Mouse (Mus musculus) lung, embryonic 16.5 days (tissue): Measurements from ENCODE around the gene Cpn2. TPM values are rescaled to one million over a fixed set of nuclear protein-coding genes. Genes with fewer than 3 reads are reported as not detected.

ENCODE experiments used
- ATAC-seq: fragments of 200-750 bp; cut with Nextera tagmentation; 2 replicates; pipeline ENCODE4 v1.8.0; 2017; ENCODE audit warnings: low read depth, mild to moderate bottlenecking, moderate library complexity
- H3K27ac ChIP-seq: fragments of 300-500 bp; sonication (generic); 2 replicates; pipeline ENCODE4 v1.5.1; 2014; ENCODE audit warnings: mild to moderate bottlenecking, control low read depth, low read length
- H3K27me3 ChIP-seq: fragments of 300-500 bp; sonication (generic); 2 replicates; pipeline ENCODE4 v1.6.1; 2014; ENCODE audit warnings: low read depth, low read length, mixed read lengths; ENCODE audit not compliant: control insufficient read depth, insufficient read depth
- H3K36me3 ChIP-seq: fragments of 300-500 bp; sonication (generic); 2 replicates; pipeline ENCODE4 v1.6.1; 2014; ENCODE audit warnings: low read length; ENCODE audit not compliant: control insufficient read depth, insufficient read depth
- H3K4me1 ChIP-seq: fragments of 300-500 bp; sonication (generic); replicated peaks from 2 replicates; pipeline ENCODE4 v1.6.1; 2014; ENCODE audit warnings: low read length, mixed read lengths; ENCODE audit not compliant: control insufficient read depth, insufficient read depth
- H3K4me2 ChIP-seq: fragments of 300-500 bp; sonication (generic); 2 replicates; pipeline ENCODE4 v1.6.1; 2014; ENCODE audit warnings: low read depth, low read length, control low read depth
- H3K4me3 ChIP-seq: fragments of 300-500 bp; sonication (generic); 2 replicates; pipeline ENCODE4 v1.5.1; 2014; ENCODE audit warnings: mild to moderate bottlenecking, low read length, control low read depth
- H3K9ac ChIP-seq: fragments of 300-500 bp; sonication (generic); 2 replicates; pipeline ENCODE4 v1.6.1; 2014; ENCODE audit warnings: low read length, control low read depth
- H3K9me3 ChIP-seq: fragments of 300-500 bp; sonication (generic); 2 replicates; pipeline ENCODE4 v1.6.1; 2016; ENCODE audit warnings: low read length; ENCODE audit not compliant: control insufficient read depth
- WGBS: fragments of 180-500 bp; shearing (Covaris S2); extraction: QIAGEN DNeasy Blood & Tissue Kit; methylation state at CpG from one replicate; pipeline ENCODE4 v1.1.7; 2014; 5-methylcytosine and 5-hydroxymethylcytosine counted together
- polyA plus RNA-seq: library from polyadenylated mRNA; unstranded; fragments of >200 nt; fragmentation: Nextera tagmentation; extraction: Ambion mirVana; gene quantifications from 2 replicates; pipeline ENCODE4 v1.2.1, GENCODE M21; 2015

Cpn2 gene
- polyA plus RNA-seq, 1 experiment from 2014 or later, result not detected

GRCm38 (mm10) chr16:30283743-30284337 is 16.5 kb upstream of the Cpn2 start:
- Histone ChIP-seq H3K27me3 (peaks cover 27% of the 10 kb centered on the region), H3K9me3 (no peaks in the 10 kb centered on the region), H3K27ac (no peak overlapping the region), H3K4me1 (0 out of 2 replicates have a peak, but pooled peaks cover 7% of the 10 kb centered on the region), H3K9ac (no peak overlapping the region), H3K4me2 (peak overlapping the region; percentile 13; the same call in 1 of the 2 replicates), H3K4me3 (no peak overlapping the region), H3K36me3 (no peaks in the 10 kb centered on the region)
- 2% methylated on average over 15 of the region's 15 CpGs for WGBS
- peak; percentile 45; the same call in 1 of the 2 replicates for ATAC-seq

- no peak within 1 kb of the TSS for H3K9ac ChIP-seq
- peak within 1 kb of the TSS; percentile 36 for H3K4me3 ChIP-seq
These were observed 15.7 kb upstream of the Cpn2 start, which contains the start of gene Lrrc15 for GRCm38 (mm10) chr16:30282844-30283495. TSS of gene Lrrc15 (minus strand) at chr16:30283256.

DNA sequence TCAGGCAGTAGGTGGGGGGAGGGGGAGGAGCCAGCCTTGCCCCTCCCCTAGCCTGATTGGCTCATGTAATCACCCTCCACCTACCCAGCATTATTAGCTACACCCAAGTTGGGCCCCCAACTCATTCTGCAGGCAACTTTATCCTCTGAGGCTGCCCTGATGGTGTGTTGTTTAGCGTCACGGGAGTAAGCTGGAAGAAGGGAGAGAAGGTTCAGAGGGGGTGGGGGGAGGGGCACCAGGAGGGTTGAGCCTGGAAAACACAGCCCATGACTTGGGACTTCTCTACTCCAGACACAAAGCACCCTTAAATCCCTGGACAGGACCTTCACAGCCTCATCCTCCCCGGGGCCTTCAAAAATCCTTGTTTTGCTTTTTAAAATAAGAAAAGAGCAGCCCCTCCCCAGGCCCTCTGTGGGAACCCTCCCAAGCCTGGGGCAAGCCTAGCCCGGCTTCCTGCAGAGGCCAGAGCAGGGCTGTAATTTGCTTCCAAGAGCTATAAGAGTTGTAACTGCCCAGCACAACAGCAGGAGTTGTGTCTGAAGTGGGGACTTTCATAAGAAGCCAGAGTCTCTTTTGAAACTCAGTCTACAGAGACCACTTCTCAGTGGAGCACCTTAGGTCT is 13.5 kb upstream of the Cpn2 start:
- Histone ChIP-seq H3K9me3 (no peaks in the 10 kb centered on the region), H3K4me3 (no peak overlapping the region), H3K9ac (no peak overlapping the region), H3K4me2 (no peak overlapping the region), H3K27ac (no peak overlapping the region), H3K27me3 (peaks cover 27% of the 10 kb centered on the region), H3K36me3 (no peaks in the 10 kb centered on the region), H3K4me1 (peaks cover 11% of the 10 kb centered on the region)
- 0 out of 2 replicates have a peak, but pooled peaks have one; percentile 23 for ATAC-seq
- 9% methylated on average over 4 of the region's 4 CpGs for WGBS

More at GRCm38 (mm10) chr16:30282844-30283495, 15.7 kb upstream of the Cpn2 start, which contains the start of gene Lrrc15:
- Histone ChIP-seq H3K27ac (no peak within 1 kb of the TSS), H3K36me3 (no peaks in the 10 kb centered on the region), H3K27me3 (peaks cover 27% of the 10 kb centered on the region), H3K4me1 (0 out of 2 replicates have a peak, but pooled peaks cover 7% of the 10 kb centered on the region), H3K9me3 (no peaks in the 10 kb centered on the region), H3K4me2 (peak within 1 kb of the TSS; percentile 56)
- WGBS, result 6% methylated on average over 34 of the region's 34 CpGs
- 0 out of 2 replicates have a peak, but pooled peaks have one; percentile 34 for ATAC-seq

DNA sequence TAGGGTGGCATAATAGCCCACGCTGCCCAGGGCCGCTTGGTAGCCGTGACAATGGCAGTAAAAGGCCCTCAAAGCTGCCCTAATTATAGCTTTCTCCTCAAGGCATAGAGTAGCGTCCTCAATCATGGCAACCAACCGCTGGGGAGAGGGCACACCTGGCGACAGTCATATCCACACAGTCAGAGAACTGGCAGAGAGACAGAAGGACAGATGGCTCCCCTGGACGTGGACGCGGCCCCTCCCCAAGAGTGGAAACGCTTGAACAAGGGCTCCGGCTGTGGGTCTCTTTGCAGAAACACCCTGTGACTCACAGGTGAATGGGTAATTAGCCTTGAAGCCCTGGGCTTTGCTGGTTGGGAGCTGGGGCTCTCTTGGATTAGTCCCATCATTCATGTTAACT is 11.1 kb upstream of the Cpn2 start:
- Histone ChIP-seq H3K9ac (no peak overlapping the region), H3K4me2 (no peak overlapping the region), H3K9me3 (no peaks in the 10 kb centered on the region), H3K27ac (no peak overlapping the region), H3K4me1 (peaks cover 18% of the 10 kb centered on the region), H3K27me3 (peaks cover 15% of the 10 kb centered on the region; the same call in 1 of the 2 replicates), H3K36me3 (no peaks in the 10 kb centered on the region), H3K4me3 (no peak overlapping the region)
- 83% methylated on average over 11 of the region's 11 CpGs for WGBS
- no peak for ATAC-seq

DNA sequence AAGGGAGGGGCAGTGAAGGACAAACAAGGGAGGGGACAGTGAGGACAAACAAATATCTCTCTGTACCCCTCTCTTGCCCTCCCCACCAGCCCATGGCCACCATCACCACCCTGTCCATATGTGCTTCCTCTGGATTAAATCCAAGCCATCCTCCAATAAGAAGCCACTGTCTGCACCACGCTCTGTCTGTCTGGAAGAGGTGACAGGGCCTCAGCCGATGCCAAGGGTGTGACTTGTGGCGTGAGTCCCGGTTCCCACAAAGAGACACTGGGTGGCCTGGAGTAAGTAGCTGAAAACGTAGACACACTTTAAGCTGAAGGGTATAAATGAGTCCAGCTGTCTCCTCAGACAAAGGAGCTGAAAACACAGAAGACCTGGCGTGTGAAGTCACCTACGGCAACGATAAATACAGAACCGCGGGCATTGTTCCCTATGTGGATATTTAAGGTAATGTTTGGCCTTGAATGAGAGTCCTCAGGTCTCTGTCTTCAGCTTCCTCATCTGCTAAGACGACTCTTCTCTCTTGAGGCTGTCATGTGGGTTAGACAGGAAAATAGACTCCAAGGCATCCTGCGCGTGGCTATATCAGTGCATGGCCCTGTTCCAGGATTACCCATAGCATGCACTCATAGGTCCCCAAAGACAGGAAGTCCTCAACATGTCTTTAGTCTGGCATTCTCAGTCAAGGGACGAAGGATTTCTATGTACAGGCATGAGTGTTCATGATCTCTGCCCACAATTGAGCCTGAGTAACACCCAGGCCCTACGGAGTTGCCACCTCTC is 8.4 kb upstream of the Cpn2 start:
- Histone ChIP-seq H3K4me3 (no peak overlapping the region), H3K9ac (no peak overlapping the region), H3K4me1 (peaks cover 11% of the 10 kb centered on the region), H3K4me2 (no peak overlapping the region), H3K36me3 (no peaks in the 10 kb centered on the region), H3K27ac (no peak overlapping the region), H3K27me3 (no peaks in the 10 kb centered on the region), H3K9me3 (no peaks in the 10 kb centered on the region)
- peak; percentile 64 for ATAC-seq
- WGBS, result 51% methylated on average over 15 of the region's 15 CpGs

DNA sequence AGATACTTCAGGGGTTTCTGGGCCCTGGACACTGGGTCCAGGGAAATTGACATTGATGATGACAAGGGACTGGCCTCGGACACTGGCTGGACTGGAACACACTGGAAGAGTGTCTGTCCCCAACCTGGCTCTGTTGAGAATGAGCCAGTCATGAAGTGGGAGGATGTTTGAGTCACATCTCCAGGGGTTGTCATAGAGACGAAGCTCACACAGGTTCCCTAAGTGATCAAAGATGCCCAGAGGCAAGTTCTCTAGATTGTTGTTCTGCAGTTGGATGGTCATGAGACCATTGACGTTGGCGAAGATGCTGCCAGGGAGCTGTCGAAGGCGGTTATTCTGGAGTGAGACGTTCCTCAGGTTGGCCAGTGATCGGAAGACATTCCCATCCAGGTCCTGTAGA is 5.8 kb upstream of the Cpn2 start:
- ATAC-seq, result no peak
- Histone ChIP-seq H3K27ac (no peak overlapping the region), H3K9me3 (no peaks in the 10 kb centered on the region), H3K36me3 (no peaks in the 10 kb centered on the region), H3K9ac (no peak overlapping the region), H3K4me3 (no peak overlapping the region), H3K4me1 (peaks cover 11% of the 10 kb centered on the region), H3K4me2 (no peak overlapping the region), H3K27me3 (no peaks in the 10 kb centered on the region)
- 84% methylated on average over 8 of the region's 8 CpGs for WGBS

DNA sequence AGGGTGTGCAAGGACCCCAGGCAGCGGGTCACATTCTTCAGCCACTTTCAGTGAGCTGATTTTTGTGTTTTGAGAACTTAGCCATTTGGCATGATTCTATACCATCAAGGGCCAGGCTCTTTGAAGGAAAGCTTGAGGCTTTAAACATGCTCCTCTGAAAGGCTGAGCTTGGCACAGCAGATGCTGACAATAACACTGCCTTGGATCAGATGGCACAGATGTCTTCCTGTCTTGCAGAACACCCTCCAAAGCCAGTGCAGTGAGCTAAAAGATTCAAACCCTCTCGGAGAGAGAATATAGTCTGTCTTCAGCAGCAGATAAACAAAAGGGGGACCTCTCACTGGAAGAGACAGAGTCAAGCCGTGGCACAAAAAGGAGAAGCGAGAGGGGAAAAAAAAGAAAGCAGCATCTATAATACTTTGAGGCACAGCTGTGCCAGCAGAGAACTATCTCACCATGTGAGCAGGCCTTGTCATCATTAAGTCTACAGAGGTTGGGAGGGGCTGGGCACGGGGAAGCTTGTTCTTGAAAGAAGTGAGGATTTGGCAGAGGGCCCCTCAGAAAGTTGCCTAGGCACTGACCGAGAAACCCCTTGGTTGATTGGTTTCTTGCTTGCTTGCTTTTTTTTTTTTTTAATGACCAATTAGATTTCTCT is 4.8 kb upstream of the Cpn2 start:
- 52% methylated on average over 6 of the region's 6 CpGs for WGBS
- no peaks in the 10 kb centered on the region for H3K36me3 ChIP-seq
- no peak for ATAC-seq
- no peak overlapping the region for H3K4me3 ChIP-seq
- H3K27ac ChIP-seq, result no peak overlapping the region
- no peak overlapping the region for H3K4me2 ChIP-seq
- H3K4me1 ChIP-seq, result peaks cover 11% of the 10 kb centered on the region
- no peak overlapping the region for H3K9ac ChIP-seq
- no peaks in the 10 kb centered on the region for H3K9me3 ChIP-seq
- H3K27me3 ChIP-seq, result no peaks in the 10 kb centered on the region

GRCm38 (mm10) chr16:30271223-30271761 is 4.0 kb upstream of the Cpn2 start:
- Histone ChIP-seq H3K4me2 (no peak overlapping the region), H3K27me3 (no peaks in the 10 kb centered on the region), H3K36me3 (no peaks in the 10 kb centered on the region), H3K9ac (no peak overlapping the region), H3K27ac (no peak overlapping the region), H3K4me1 (peaks cover 11% of the 10 kb centered on the region), H3K4me3 (no peak overlapping the region), H3K9me3 (no peaks in the 10 kb centered on the region)
- 51% methylated on average over 8 of the region's 8 CpGs for WGBS
- ATAC-seq, result 0 out of 2 replicates have a peak, but pooled peaks have one; percentile 11
